Mouse (Mus musculus) stomach, postnatal 0 days (tissue): Measurements from ENCODE around the gene Spcs2.

ENCODE experiments used
- CTCF ChIP-seq: IDR thresholded peaks from 2 replicates; pipeline ENCODE4 v1.5.1; 2016; ENCODE audit warnings: antibody characterized with exemption, low read depth, mild to moderate bottlenecking, moderate library complexity
- EP300 ChIP-seq: optimal IDR thresholded peaks from 2 replicates; pipeline ENCODE3; 2016; ENCODE audit warnings: antibody characterized with exemption

- TF ChIP-seq CTCF (no peak), EP300 (no peak)
Observed at GRCm38 (mm10) chr7:99896905-99897304, 33.6 kb upstream of the Spcs2 start.
